Mouse (Mus musculus) ovary, postnatal 10 days (tissue): Measurements from ENCODE around the gene Serpinb6e.

ENCODE experiments used
- DNase-seq: peaks from one replicate; pipeline ENCODE4 v3.0.0; 2022; ENCODE audit warnings: low spot score

The Serpinb6e gene

DNA sequence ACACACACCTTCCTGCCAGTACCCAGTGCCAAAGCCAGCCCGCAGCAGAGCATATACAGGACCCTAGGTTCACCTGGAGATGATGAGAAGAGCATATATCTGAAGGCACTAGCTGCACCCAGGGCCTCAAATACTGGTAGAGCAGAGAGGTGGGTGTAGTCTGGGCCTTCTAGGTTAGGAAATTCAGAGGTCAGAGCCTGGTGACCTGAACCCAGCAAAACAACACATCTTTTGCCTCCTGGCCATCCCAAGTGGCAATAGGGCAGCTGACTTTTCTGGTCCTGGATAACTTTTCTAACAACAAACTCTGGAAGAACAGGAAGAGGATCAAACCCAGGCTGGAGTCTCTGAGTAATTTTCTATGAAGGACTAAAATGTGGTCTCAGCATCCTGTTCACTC, at the start of gene Serpinb6e:
Serpinb6e (minus strand) TSS at position 101 of the 400 bp plus-strand sequence.
- no peak for DNase-seq

DNA sequence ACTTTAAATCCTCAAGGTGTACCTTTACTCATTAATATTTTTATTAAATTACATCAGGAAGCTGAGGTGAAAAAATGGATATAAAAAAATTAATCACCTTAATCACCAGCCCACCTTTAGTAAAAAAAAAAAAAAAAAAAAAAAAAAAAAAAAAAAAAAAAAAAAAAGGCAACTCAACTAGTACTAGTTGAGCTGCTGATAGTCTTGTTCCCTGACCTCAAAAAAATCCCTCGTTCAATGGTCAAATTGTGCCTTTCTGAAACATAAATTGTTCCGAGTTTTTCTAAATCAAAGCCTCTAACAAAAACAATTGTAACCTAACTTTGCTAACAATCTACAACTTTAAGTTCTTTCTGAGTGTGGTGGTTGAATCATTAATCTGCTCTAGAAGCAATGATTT, 12.5 kb downstream of the Serpinb6e start:
- DNase-seq: no peak

DNA sequence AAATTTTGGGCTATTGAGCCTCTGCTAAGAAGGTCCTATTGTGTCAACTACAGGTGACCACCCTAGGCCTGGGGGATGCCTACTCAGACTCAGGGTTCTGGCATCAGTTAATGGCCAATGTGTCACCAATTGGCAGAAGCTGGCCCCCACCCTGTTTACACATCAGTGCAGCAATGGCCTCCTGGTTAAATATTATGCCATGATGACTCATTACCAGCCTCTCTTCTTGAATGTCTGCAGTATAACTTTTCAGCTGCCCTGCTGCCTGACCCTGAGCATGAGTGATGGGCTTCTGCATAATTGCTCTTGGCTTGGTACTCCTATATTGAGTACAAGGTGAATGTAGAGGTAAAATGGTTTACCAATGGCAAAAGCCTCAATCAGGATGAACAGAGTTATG, 19.8 kb downstream of the Serpinb6e start:
- no peak for DNase-seq

DNA sequence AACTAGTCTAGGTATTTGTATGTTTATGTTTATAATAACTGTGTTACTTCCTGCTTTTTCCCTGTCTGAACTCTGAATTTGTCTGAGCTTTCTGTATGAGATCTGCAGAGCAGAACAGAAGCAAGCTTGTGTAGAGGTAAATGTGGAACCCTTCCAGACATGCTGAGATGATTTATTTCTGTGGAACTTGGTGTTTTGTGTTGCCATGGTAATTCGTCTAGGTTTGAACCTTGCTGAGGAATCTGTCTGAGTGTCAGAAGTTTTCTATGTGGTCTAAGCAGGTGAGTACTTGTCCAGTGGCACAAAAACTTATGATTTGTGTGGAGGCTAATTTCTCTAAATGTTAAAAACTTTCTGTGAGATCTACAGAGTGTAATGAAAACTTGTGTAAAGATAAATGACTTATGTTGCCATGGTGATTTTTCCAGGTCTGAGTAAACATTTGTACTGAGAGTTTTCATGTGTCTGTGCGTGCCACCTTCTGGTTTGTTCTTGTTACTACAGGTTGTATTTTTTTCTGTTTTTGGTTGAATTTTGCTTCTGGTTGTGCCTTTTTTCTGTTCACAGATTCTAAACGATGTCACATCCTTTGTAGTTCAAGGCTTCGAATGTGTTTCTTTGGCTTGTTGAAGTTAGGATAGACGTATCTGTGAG, 21.6 kb downstream of the Serpinb6e start:
- no peak for DNase-seq
